Mouse (Mus musculus) C2C12 (cell line): ENCODE data around the gene Trappc3.

Experiments
- CEBPB ChIP-seq: IDR thresholded peaks from one replicate; pipeline ENCODE4 v1.6.1; 2011; ENCODE audit warnings: low read depth, mild to moderate bottlenecking, control low read depth, moderate library complexity
- CTCF ChIP-seq: IDR thresholded peaks from one replicate; pipeline ENCODE4 v1.5.1; 2011; ENCODE audit not compliant: control insufficient read depth, insufficient read depth, insufficient read length
- MAX ChIP-seq: IDR thresholded peaks from one replicate; pipeline ENCODE4 v1.6.1; 2011; ENCODE audit warnings: mild to moderate bottlenecking, control low read depth
- USF1 ChIP-seq: IDR thresholded peaks from one replicate; pipeline ENCODE4 v1.6.1; 2011; ENCODE audit warnings: low read depth, mild to moderate bottlenecking, control low read depth, moderate library complexity

DNA sequence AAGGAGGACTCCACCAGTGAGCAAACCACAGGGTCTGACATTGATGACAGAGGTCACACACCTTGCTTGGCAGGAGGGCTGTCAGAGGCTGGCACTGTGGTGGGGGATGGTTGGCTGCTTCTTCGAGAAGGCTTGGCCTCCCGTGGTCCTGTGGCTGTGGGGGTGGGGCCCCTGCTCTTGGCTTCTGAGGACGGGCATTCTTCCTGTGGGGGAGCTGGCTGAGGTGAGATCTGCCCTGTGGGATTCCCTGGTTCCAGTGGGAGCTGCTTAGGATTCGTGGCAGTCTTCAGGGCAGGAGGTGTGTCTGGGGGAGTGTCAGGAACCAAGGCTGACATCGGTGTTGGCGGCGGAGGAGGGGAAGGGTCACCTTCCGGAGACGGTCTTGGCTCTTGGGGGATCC lies 20.2 kb upstream of the Trappc3 start:
- TF ChIP-seq CTCF (no peak), MAX (no peak), USF1 (no peak), CEBPB (no peak)
